Mouse (Mus musculus) MEL (cell line): Measurements from ENCODE around the gene Ano6. TPM values are rescaled to one million over a fixed set of nuclear protein-coding genes. Genes with fewer than 3 reads are reported as not detected.

Experiments
- DNase-seq: peaks from one replicate; pipeline ENCODE4 v3.0.0; 2011; ENCODE audit warnings: low read depth, low spot score
- H3K27ac ChIP-seq: 2 replicates; pipeline ENCODE4 v1.5.1; 2012; ENCODE audit warnings: low read depth, mild to moderate bottlenecking, control low read depth, low read length, moderate library complexity; ENCODE audit not compliant: control insufficient read depth
- H3K27me3 ChIP-seq, 2 experiments: fragments of 150-350 bp in 1 of 2; sonication (generic) in 1 of 2; 2 replicates each; pipeline ENCODE4 v1.6.1; 2012; ENCODE audit warnings: low read length in 2 of 2, mild to moderate bottlenecking in 2 of 2, improper control_type of control experiment in 1 of 2, moderate library complexity in 1 of 2; ENCODE audit not compliant: insufficient read depth in 2 of 2, control insufficient read depth in 1 of 2
- H3K36me3 ChIP-seq, 2 experiments: 2 replicates each; pipeline ENCODE4 v1.6.1; 2012 to 2014; ENCODE audit warnings: low read length in 2 of 2, improper control_type of control experiment in 1 of 2, inconsistent platforms in 1 of 2, mild to moderate bottlenecking in 1 of 2; ENCODE audit not compliant: insufficient read depth in 2 of 2, control insufficient read depth in 1 of 2
- H3K4me1 ChIP-seq, 2 experiments: fragments of 150-350 bp in 1 of 2; sonication (generic) in 1 of 2; 2 replicates each; pipeline ENCODE4 v1.6.1; 2012; ENCODE audit warnings: low read length in 2 of 2, improper control_type of control experiment in 1 of 2, mild to moderate bottlenecking in 1 of 2; ENCODE audit not compliant: insufficient read depth in 2 of 2, control insufficient read depth in 1 of 2
- H3K4me3 ChIP-seq, 2 experiments: fragments of 150-350 bp in 1 of 2; sonication (generic) in 1 of 2; 2 replicates each; pipeline ENCODE4 v1.5.1; 2012; ENCODE audit warnings: low read depth in 2 of 2, low read length in 2 of 2, mild to moderate bottlenecking in 2 of 2, moderate library complexity in 2 of 2, control low read depth in 1 of 2, improper control_type of control experiment in 1 of 2; ENCODE audit not compliant: control insufficient read depth in 1 of 2, insufficient read depth in 1 of 2
- H3K79me2 ChIP-seq: 2 replicates; pipeline ENCODE4 v1.6.1; 2012; ENCODE audit warnings: mild to moderate bottlenecking, low read length, moderate library complexity; ENCODE audit not compliant: control insufficient read depth, poor library complexity, insufficient read depth
- H3K9ac ChIP-seq: 2 replicates; pipeline ENCODE4 v1.6.1; 2012; ENCODE audit warnings: low read depth, mild to moderate bottlenecking, control low read depth, low read length, moderate library complexity; ENCODE audit not compliant: control insufficient read depth, poor library complexity, severe bottlenecking
- H3K9me3 ChIP-seq: fragments of 150-350 bp; sonication (generic); replicated peaks from 2 replicates; pipeline ENCODE4 v1.6.1; 2012; ENCODE audit warnings: mild to moderate bottlenecking, low read length, improper control_type of control experiment, moderate library complexity; ENCODE audit not compliant: insufficient read depth
- CHD1 ChIP-seq: IDR thresholded peaks from 2 replicates; pipeline ENCODE4 v1.6.1; 2012; ENCODE audit warnings: low read depth, mild to moderate bottlenecking, inconsistent platforms, low read length, improper control_type of control experiment
- CTCF ChIP-seq, 3 experiments: IDR thresholded peaks in 2 of 3; conservative IDR thresholded peaks in 1 of 3; 2 replicates each; pipeline ENCODE4 v1.5.1; 2011 to 2012; ENCODE audit warnings: low read length in 3 of 3, low read depth in 2 of 3, mild to moderate bottlenecking in 2 of 3, improper control_type of control experiment in 1 of 3, inconsistent platforms in 1 of 3, mixed read lengths in 1 of 3, moderate library complexity in 1 of 3; ENCODE audit not compliant: control insufficient read depth in 1 of 3, insufficient read depth in 1 of 3, poor library complexity in 1 of 3, severe bottlenecking in 1 of 3
- E2F4 ChIP-seq: IDR thresholded peaks from 2 replicates; pipeline ENCODE4 v1.6.1; 2011; ENCODE audit warnings: low read depth, low read length, improper control_type of control experiment, borderline replicate concordance
- ELF1 ChIP-seq: IDR thresholded peaks from 2 replicates; pipeline ENCODE4 v1.6.1; 2014; ENCODE audit warnings: low read depth, mild to moderate bottlenecking, inconsistent platforms, low read length, improper control_type of control experiment, moderate library complexity
- EP300 ChIP-seq, 2 experiments: IDR thresholded peaks; 2 replicates each; pipeline ENCODE4 v1.6.1; 2011; ENCODE audit warnings: improper control_type of control experiment in 2 of 2, low read length in 2 of 2, low read depth in 1 of 2, mild to moderate bottlenecking in 1 of 2
- ETS1 ChIP-seq: IDR thresholded peaks from 2 replicates; pipeline ENCODE4 v1.6.1; 2012; ENCODE audit warnings: low read depth, mild to moderate bottlenecking, inconsistent platforms, low read length, improper control_type of control experiment, moderate library complexity
- GATA1 ChIP-seq: IDR thresholded peaks from 2 replicates; pipeline ENCODE4 v1.6.1; 2011; ENCODE audit warnings: low read depth, low read length, improper control_type of control experiment
- KAT2A ChIP-seq: conservative IDR thresholded peaks from 2 replicates; pipeline ENCODE4 v1.6.1; 2012; ENCODE audit warnings: low read depth, low read length, improper control_type of control experiment, inconsistent platforms
- MAZ ChIP-seq: IDR thresholded peaks from 2 replicates; pipeline ENCODE4 v1.6.1; 2012; ENCODE audit warnings: low read depth, mild to moderate bottlenecking, inconsistent platforms, low read length, improper control_type of control experiment
- MEF2A ChIP-seq: IDR thresholded peaks from 2 replicates; pipeline ENCODE4 v1.6.1; 2014; ENCODE audit warnings: low read depth, mild to moderate bottlenecking, inconsistent platforms, low read length, improper control_type of control experiment; ENCODE audit not compliant: poor library complexity, insufficient replicate concordance, severe bottlenecking; ENCODE audit errors: extremely low read depth
- MXI1 ChIP-seq: IDR thresholded peaks from 2 replicates; pipeline ENCODE4 v1.6.1; 2011; ENCODE audit warnings: mild to moderate bottlenecking, low read depth, low read length, improper control_type of control experiment
- MYB ChIP-seq: IDR thresholded peaks from 2 replicates; pipeline ENCODE4 v1.6.1; 2011; ENCODE audit warnings: mild to moderate bottlenecking, low read depth, low read length, improper control_type of control experiment
- MYC ChIP-seq: IDR thresholded peaks from 2 replicates; pipeline ENCODE4 v1.6.1; 2011; ENCODE audit warnings: low read depth, mild to moderate bottlenecking, low read length, improper control_type of control experiment, moderate library complexity
- NELFE ChIP-seq: IDR thresholded peaks from 2 replicates; pipeline ENCODE4 v1.6.1; 2011; ENCODE audit warnings: low read depth, low read length, improper control_type of control experiment
- POLR2A ChIP-seq, 2 experiments: IDR thresholded peaks; 2 replicates each; pipeline ENCODE4 v1.6.1; 2011 to 2012; ENCODE audit warnings: low read length in 2 of 2, mild to moderate bottlenecking in 2 of 2, control low read depth in 1 of 2, improper control_type of control experiment in 1 of 2, low read depth in 1 of 2, moderate library complexity in 1 of 2; ENCODE audit not compliant: control insufficient read depth in 1 of 2, insufficient read depth in 1 of 2, poor library complexity in 1 of 2
- RAD21 ChIP-seq: IDR thresholded peaks from 2 replicates; pipeline ENCODE4 v1.6.1; 2011; ENCODE audit warnings: mild to moderate bottlenecking, low read depth, low read length, improper control_type of control experiment
- RCOR1 ChIP-seq: IDR thresholded peaks from 2 replicates; pipeline ENCODE4 v1.6.1; 2012; ENCODE audit warnings: low read depth, mild to moderate bottlenecking, inconsistent platforms, low read length, improper control_type of control experiment
- SIN3A ChIP-seq: IDR thresholded peaks from 2 replicates; pipeline ENCODE4 v1.6.1; 2012; ENCODE audit warnings: low read length, improper control_type of control experiment, inconsistent platforms
- TAL1 ChIP-seq: IDR thresholded peaks from 2 replicates; pipeline ENCODE4 v1.6.1; 2012; ENCODE audit warnings: mild to moderate bottlenecking, inconsistent platforms, low read length, moderate library complexity, mixed read lengths
- TCF12 ChIP-seq: IDR thresholded peaks from 2 replicates; pipeline ENCODE4 v1.6.1; 2014; ENCODE audit warnings: low read depth, mild to moderate bottlenecking, inconsistent platforms, low read length, improper control_type of control experiment, moderate library complexity
- UBTF ChIP-seq: IDR thresholded peaks from 2 replicates; pipeline ENCODE4 v1.6.1; 2012; ENCODE audit warnings: low read depth, mild to moderate bottlenecking, inconsistent platforms, low read length, improper control_type of control experiment, moderate library complexity, borderline replicate concordance; ENCODE audit not compliant: insufficient read depth
- ZNF384 ChIP-seq: IDR thresholded peaks from 2 replicates; pipeline ENCODE4 v1.6.1; 2012; ENCODE audit warnings: low read depth, mild to moderate bottlenecking, inconsistent platforms, low read length, improper control_type of control experiment
- polyA plus RNA-seq, 2 experiments: library from polyadenylated mRNA; stranded (reverse) in 1 of 2; unstranded in 1 of 2; fragments of >175 nt in 1 of 2; fragments of >200 nt in 1 of 2; gene quantifications; 2 replicates each; pipeline versions ENCODE4 v1.2.1 to v1.2.4; 2012; ENCODE audit warnings: low replicate concordance in 2 of 2, low read depth in 1 of 2; ENCODE audit not compliant: insufficient read length in 2 of 2, insufficient read depth in 1 of 2, missing spikeins in 1 of 2
- total RNA-seq: library from RNA; depleted of rRNA; stranded (reverse); fragments of 300-350 nt; gene quantifications from 2 replicates; pipeline ENCODE4 v1.2.3, GENCODE M21; 2012

The Ano6 gene
- total and polyA plus RNA-seq, 3 experiments, result 54.8 to 66.6 (median 61.4) TPM

DNA sequence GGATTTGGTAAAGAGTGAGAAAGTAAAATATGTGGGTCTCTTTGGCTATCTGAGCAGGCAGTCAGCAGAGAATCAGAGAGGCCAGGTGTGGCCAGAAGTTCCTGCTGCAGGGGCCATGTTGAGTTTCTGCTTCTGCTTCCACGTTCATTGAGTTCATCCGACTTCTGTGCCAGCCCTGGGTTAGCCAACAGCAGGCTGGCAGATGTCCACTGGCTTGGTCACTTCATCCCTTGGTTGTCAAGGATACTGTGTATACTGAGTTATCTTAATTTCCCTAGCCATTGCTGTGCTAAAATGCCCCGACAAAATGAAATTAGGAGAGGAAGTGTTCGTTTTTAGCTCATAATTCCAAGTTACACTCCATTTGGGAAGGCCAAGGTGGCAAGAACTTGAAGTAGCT, 21.1 kb upstream of the Ano6 start:
- DNase-seq, result no peak
- H3K9me3 ChIP-seq, result no peaks in the 10 kb centered on the region
- H3K4me1 ChIP-seq, result peaks cover 9 to 25% of the 10 kb centered on the region in 2 experiments
- H3K27ac ChIP-seq, result no peak overlapping the region
- no peak for TF ChIP-seq CTCF (IDR thresholded peaks at IDR 0.05 in 2 of 3, conservative IDR thresholded peaks at IDR 0.05 in 1 of 3; ENCODE audit: control insufficient read depth in 1 of 3, insufficient read depth in 1 of 3, low read depth in 2 of 3, low read length in 3 of 3, poor library complexity in 1 of 3, severe bottlenecking in 1 of 3)
- 0 out of 4 replicates have a peak, but pooled peaks of 1 of the 2 experiments have one; percentile 25 for TF ChIP-seq EP300 (IDR thresholded peaks at IDR 0.05; ENCODE audit: low read depth in 1 of 2, low read length in 2 of 2)
- H3K79me2 ChIP-seq, result peaks cover 1% of the 10 kb centered on the region; the same call in 1 of the 2 replicates
- H3K27me3 ChIP-seq, result no peaks in the 10 kb centered on the region
- H3K4me3 ChIP-seq, result no peak overlapping the region
- no peak overlapping the region for H3K9ac ChIP-seq
- peaks cover 0 to 24% of the 10 kb centered on the region in 2 experiments; a peak in 2 of 4 replicates for H3K36me3 ChIP-seq

DNA sequence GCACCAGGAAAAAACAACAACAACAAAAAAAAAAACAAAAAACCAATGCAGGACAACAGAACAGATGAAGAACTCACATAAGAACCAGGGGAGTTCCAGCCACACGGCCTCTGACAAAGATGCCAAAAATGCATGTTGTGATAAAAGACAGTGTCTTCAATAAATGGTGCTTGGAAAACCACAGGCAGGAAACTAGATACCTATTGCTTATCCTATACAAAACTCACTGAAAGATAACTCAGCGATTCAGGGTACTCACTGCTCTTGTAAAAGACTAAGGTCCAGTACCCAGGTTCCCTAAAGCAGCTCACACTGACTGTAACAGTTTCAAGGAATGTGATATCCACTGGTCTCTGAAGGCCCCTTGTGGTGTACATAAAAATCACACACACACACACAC, 20.3 kb upstream of the Ano6 start:
- no peak overlapping the region for H3K27ac ChIP-seq
- H3K36me3 ChIP-seq, result peaks cover 0 to 26% of the 10 kb centered on the region in 2 experiments; a peak in 2 of 4 replicates
- peaks cover 1% of the 10 kb centered on the region; the same call in 1 of the 2 replicates for H3K79me2 ChIP-seq
- DNase-seq, result peak; percentile 54
- peaks cover 9 to 28% of the 10 kb centered on the region in 2 experiments for H3K4me1 ChIP-seq
- H3K9me3 ChIP-seq, result no peaks in the 10 kb centered on the region
- no peak overlapping the region for H3K4me3 ChIP-seq
- TF ChIP-seq MYB (no peak), POLR2A (IDR thresholded peaks at IDR 0.05; ENCODE audit: control insufficient read depth in 1 of 2, insufficient read depth in 1 of 2, low read depth in 1 of 2, low read length in 2 of 2, poor library complexity in 1 of 2) (no peak), E2F4 (no peak), RCOR1 (peak; percentile 73), SIN3A (peak; percentile 60), KAT2A (no peak), MYC (0 out of 2 replicates have a peak, but pooled peaks have one; percentile 19), TAL1 (no peak), MXI1 (peak; percentile 24; the same call in 1 of the 2 replicates), ETS1 (peak; percentile 79), CHD1 (no peak), ZNF384 (0 out of 2 replicates have a peak, but pooled peaks have one; percentile 8), UBTF (no peak), EP300 (IDR thresholded peaks at IDR 0.05; ENCODE audit: low read depth in 1 of 2, low read length in 2 of 2) (peak; percentile 67 to 68; a peak in 3 of 4 replicates), TCF12 (peak; percentile 66), NELFE (no peak), MAZ (no peak), GATA1 (peak; percentile 73), RAD21 (no peak), ELF1 (no peak), MEF2A (no peak)
- no peak overlapping the region for H3K9ac ChIP-seq
- H3K27me3 ChIP-seq, result no peaks in the 10 kb centered on the region
